Mouse (Mus musculus) forebrain, embryonic 14.5 days (tissue): ENCODE results near the gene Ank2. TPM values are rescaled to one million over a fixed set of nuclear protein-coding genes. Genes with fewer than 3 reads are reported as not detected.
A peak's percentile ranks its signal among the peaks of the same experiment; 100 is the strongest.

Experiments used
- ATAC-seq: fragments of 200-750 bp; cut with Nextera tagmentation; 2 replicates; pipeline ENCODE4 v1.8.0; 2017; ENCODE audit warnings: mild to moderate bottlenecking, moderate library complexity
- DNase-seq: peaks from one replicate; pipeline ENCODE4 v3.0.0-alpha.2; 2015; ENCODE audit warnings: low spot score
- H3K27ac ChIP-seq: fragments of 300-500 bp; sonication (generic); 2 replicates; pipeline ENCODE4 v1.5.1; 2014; ENCODE audit warnings: low read depth, mild to moderate bottlenecking, control low read depth, low read length, moderate library complexity
- H3K27me3 ChIP-seq: fragments of 300-500 bp; sonication (generic); replicated peaks from 2 replicates; pipeline ENCODE4 v1.6.1; 2014; ENCODE audit warnings: low read length, control low read depth, mixed read lengths; ENCODE audit not compliant: control insufficient read depth, insufficient read depth
- H3K36me3 ChIP-seq: fragments of 300-500 bp; sonication (generic); 2 replicates; pipeline ENCODE4 v1.6.1; 2014; ENCODE audit warnings: low read length, control low read depth; ENCODE audit not compliant: control insufficient read depth, insufficient read depth
- H3K4me1 ChIP-seq: fragments of 300-500 bp; sonication (generic); 2 replicates; pipeline ENCODE4 v1.6.1; 2014; ENCODE audit warnings: antibody characterized with exemption, low read length, control low read depth; ENCODE audit not compliant: control insufficient read depth, insufficient read depth
- H3K4me2 ChIP-seq: fragments of 300-500 bp; sonication (generic); 2 replicates; pipeline ENCODE4 v1.6.1; 2014; ENCODE audit warnings: mild to moderate bottlenecking, control low read depth, low read length
- H3K4me3 ChIP-seq: fragments of 300-500 bp; sonication (generic); 2 replicates; pipeline ENCODE4 v1.5.1; 2014; ENCODE audit warnings: low read depth, low read length, control low read depth
- H3K9ac ChIP-seq: fragments of 300-500 bp; sonication (generic); 2 replicates; pipeline ENCODE4 v1.6.1; 2014; ENCODE audit warnings: mild to moderate bottlenecking, low read length, control low read depth, moderate library complexity
- H3K9me3 ChIP-seq: fragments of 300-500 bp; sonication (generic); replicated peaks from 2 replicates; pipeline ENCODE4 v1.6.1; 2016; ENCODE audit warnings: low read length, control low read depth, mixed read lengths; ENCODE audit not compliant: control insufficient read depth
- WGBS: fragments of 180-500 bp; shearing (Covaris S2); extraction: QIAGEN DNeasy Blood & Tissue Kit; methylation state at CpG from one replicate; pipeline ENCODE4 v1.1.7; 2014; 5-methylcytosine and 5-hydroxymethylcytosine counted together
- polyA plus RNA-seq: library from polyadenylated mRNA; unstranded; fragments of >200 nt; fragmentation: Nextera tagmentation; extraction: Ambion mirVana; gene quantifications from 2 replicates; pipeline ENCODE4 v1.2.1, GENCODE M21; 2014

Gene Ank2
- polyA plus RNA-seq, 1 experiment from 2014 or later = 61.8 TPM

- 79% methylated on average over 3 of the region's 3 CpGs for WGBS
- ATAC-seq = no peak
These were observed 389.7 kb downstream of the Ank2 start for GRCm38 (mm10) chr3:127109413-127109812.

DNA sequence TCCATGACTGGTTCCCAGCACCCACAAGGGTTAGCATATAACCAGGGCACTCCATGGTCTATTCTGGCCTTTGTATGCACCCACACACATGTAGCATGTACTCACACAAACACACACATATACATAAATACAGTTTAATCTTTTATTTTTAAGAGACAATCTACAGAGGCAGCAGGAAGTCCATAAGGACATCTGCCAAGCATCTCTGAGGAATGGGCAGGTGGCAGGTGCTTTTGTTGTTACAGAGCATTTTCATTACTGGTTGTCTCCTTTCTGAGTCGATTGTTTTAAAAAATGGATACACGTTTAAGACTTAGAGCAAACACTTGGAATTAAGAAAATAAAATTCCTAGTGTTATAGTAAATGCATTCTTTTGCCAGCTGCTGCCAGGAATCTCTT lies 390.7 kb downstream of the Ank2 start:
- WGBS = 89% methylated on average over 2 of the region's 2 CpGs
- no peaks in the 10 kb centered on the region for H3K27me3 ChIP-seq
- no peaks in the 10 kb centered on the region for H3K9me3 ChIP-seq
- H3K4me2 ChIP-seq = no peak overlapping the region
- H3K4me1 ChIP-seq = no peaks in the 10 kb centered on the region; the same call in 1 of the 2 replicates
- H3K9ac ChIP-seq = no peak overlapping the region
- H3K36me3 ChIP-seq = no peaks in the 10 kb centered on the region
- H3K27ac ChIP-seq = no peak overlapping the region
- H3K4me3 ChIP-seq = no peak overlapping the region
- DNase-seq = no peak
- no peak for ATAC-seq

More at GRCm38 (mm10) chr3:127109413-127109812, 389.7 kb downstream of the Ank2 start:
- H3K4me1 ChIP-seq = no peaks in the 10 kb centered on the region; the same call in 1 of the 2 replicates
- H3K9ac ChIP-seq = no peak overlapping the region
- no peaks in the 10 kb centered on the region for H3K9me3 ChIP-seq
- no peak overlapping the region for H3K4me3 ChIP-seq
- H3K4me2 ChIP-seq = no peak overlapping the region
- no peaks in the 10 kb centered on the region for H3K27me3 ChIP-seq
- DNase-seq = no peak
- no peak overlapping the region for H3K27ac ChIP-seq
- no peaks in the 10 kb centered on the region for H3K36me3 ChIP-seq

DNA sequence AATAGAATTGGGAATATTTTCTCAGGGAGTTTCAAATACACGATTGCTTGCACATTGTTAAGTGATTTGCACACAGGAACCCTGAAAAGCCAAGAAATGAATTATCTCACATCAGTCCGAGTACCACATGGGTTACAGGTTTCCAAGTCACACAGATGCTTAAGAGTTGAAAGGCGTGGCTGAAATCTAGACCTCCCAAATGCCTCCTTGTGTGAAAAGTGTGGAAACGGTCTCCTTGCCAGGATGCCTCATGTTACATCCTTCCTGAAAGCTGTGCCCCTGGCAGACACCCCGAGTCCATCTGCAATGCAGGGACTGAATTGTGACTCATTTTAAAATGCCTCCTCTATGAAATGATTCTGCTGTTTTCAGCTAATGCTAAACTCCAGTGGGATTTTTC lies 391.9 kb downstream of the Ank2 start:
- Histone ChIP-seq H3K9me3 (no peaks in the 10 kb centered on the region), H3K27me3 (no peaks in the 10 kb centered on the region), H3K27ac (no peak overlapping the region), H3K4me1 (no peaks in the 10 kb centered on the region; the same call in 1 of the 2 replicates), H3K9ac (no peak overlapping the region), H3K36me3 (no peaks in the 10 kb centered on the region), H3K4me3 (no peak overlapping the region), H3K4me2 (no peak overlapping the region)
- ATAC-seq (no peak), DNase-seq (peak; percentile 24)
- WGBS = 71% methylated on average over 5 of the region's 5 CpGs

DNA sequence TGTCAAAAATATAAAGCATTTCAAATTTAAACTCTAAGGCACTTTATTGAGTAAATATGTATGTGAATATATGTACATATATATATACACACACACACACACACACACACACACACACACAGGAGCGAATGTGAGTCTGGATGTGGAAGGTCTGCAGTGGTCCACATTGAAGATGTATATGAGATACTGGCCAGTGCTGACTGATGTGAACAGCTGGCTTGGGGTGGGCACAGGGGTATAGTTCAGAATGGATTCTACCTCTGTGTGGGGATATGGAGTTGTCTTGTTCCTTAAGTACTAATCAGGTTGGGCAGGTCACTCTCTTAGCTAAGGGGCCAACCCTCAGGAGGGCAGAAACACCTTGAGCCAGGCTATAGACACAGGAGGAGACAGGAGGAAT lies 397.8 kb downstream of the Ank2 start:
- no peak overlapping the region for H3K9ac ChIP-seq
- no peak overlapping the region for H3K27ac ChIP-seq
- ATAC-seq = 0 out of 2 replicates have a peak, but pooled peaks have one; percentile 37
- no peaks in the 10 kb centered on the region for H3K9me3 ChIP-seq
- no peaks in the 10 kb centered on the region for H3K4me1 ChIP-seq
- H3K4me2 ChIP-seq = no peak overlapping the region
- H3K27me3 ChIP-seq = no peaks in the 10 kb centered on the region
- DNase-seq = no peak
- H3K36me3 ChIP-seq = no peaks in the 10 kb centered on the region
- 100% methylated on average over 1 of the region's 1 CpGs for WGBS
- no peak overlapping the region for H3K4me3 ChIP-seq

GRCm38 (mm10) chr3:127097745-127098144 lies 401.4 kb downstream of the Ank2 start:
- 93% methylated on average over 1 of the region's 1 CpGs for WGBS
- ATAC-seq (no peak), DNase-seq (no peak)
- no peaks in the 10 kb centered on the region for H3K36me3 ChIP-seq
- no peak overlapping the region for H3K9ac ChIP-seq
- no peaks in the 10 kb centered on the region for H3K9me3 ChIP-seq
- H3K4me3 ChIP-seq = no peak overlapping the region
- H3K4me1 ChIP-seq = no peaks in the 10 kb centered on the region
- H3K27me3 ChIP-seq = no peaks in the 10 kb centered on the region
- H3K27ac ChIP-seq = no peak overlapping the region
- H3K4me2 ChIP-seq = no peak overlapping the region

GRCm38 (mm10) chr3:127097106-127097505 lies 402.0 kb downstream of the Ank2 start:
- Histone ChIP-seq H3K9me3 (no peaks in the 10 kb centered on the region), H3K4me1 (no peaks in the 10 kb centered on the region), H3K4me3 (no peak overlapping the region), H3K27ac (no peak overlapping the region), H3K27me3 (no peaks in the 10 kb centered on the region), H3K36me3 (no peaks in the 10 kb centered on the region), H3K9ac (no peak overlapping the region), H3K4me2 (no peak overlapping the region)
- DNase-seq = no peak
- 94% methylated on average over 1 of the region's 1 CpGs for WGBS
- ATAC-seq = no peak

DNA sequence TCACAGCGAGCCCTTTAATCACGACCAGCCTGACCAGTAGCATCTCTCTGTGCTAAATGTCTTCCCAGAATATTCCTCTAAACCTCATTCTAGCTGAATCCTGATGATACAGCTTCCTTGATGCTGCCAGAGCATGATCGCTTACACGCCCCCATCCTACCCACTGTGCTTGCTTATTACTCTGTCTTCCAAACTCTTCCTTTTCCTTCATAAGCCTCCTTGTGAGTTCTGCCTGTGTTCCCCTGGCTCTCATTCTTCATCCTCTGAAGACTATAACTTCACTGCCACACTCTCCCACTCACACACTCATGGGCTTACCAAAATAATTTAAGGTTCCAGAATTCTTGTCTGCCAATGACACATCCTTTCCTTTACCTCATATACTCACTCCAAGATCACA lies 405.5 kb downstream of the Ank2 start:
- Histone ChIP-seq H3K27me3 (no peaks in the 10 kb centered on the region), H3K4me2 (no peak overlapping the region), H3K36me3 (no peaks in the 10 kb centered on the region), H3K9me3 (no peaks in the 10 kb centered on the region), H3K9ac (no peak overlapping the region), H3K27ac (no peak overlapping the region), H3K4me3 (no peak overlapping the region), H3K4me1 (no peaks in the 10 kb centered on the region)
- DNase-seq (no peak), ATAC-seq (no peak)
- 89% methylated on average over 4 of the region's 4 CpGs for WGBS

DNA sequence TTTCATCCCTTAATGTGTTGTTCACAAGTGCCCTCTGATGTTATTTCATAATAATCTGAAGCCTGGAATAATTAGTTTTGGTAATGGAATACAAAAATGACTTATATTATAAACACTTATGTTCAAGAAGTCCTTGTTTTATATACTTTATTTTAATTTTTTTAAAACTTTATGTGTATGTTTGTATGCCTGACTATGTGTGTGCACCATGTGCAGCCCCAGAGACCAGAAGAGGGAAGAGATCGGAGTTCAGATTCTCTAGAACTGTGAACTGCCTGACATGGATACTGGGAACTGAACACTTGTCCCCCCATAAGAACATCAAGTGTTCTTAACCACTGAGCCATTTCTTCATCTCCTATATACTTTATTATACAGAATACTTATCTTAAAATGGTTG lies 411.6 kb downstream of the Ank2 start:
- H3K9me3 ChIP-seq = no peaks in the 10 kb centered on the region
- H3K36me3 ChIP-seq = no peaks in the 10 kb centered on the region
- H3K4me3 ChIP-seq = no peak overlapping the region
- 88% methylated on average over 1 of the region's 1 CpGs for WGBS
- H3K9ac ChIP-seq = no peak overlapping the region
- H3K4me2 ChIP-seq = no peak overlapping the region
- no peaks in the 10 kb centered on the region for H3K27me3 ChIP-seq
- H3K4me1 ChIP-seq = no peaks in the 10 kb centered on the region
- no peak overlapping the region for H3K27ac ChIP-seq
- DNase-seq (no peak), ATAC-seq (no peak)

- Histone ChIP-seq H3K27me3 (no peaks in the 10 kb centered on the region), H3K36me3 (no peaks in the 10 kb centered on the region), H3K9ac (no peak overlapping the region), H3K4me2 (no peak overlapping the region), H3K4me1 (no peaks in the 10 kb centered on the region), H3K27ac (no peak overlapping the region), H3K9me3 (no peaks in the 10 kb centered on the region), H3K4me3 (no peak overlapping the region)
- 36% methylated on average over 3 of the region's 3 CpGs for WGBS
- DNase-seq (no peak), ATAC-seq (peak; percentile 26; the same call in 1 of the 2 replicates)
These were observed 412.2 kb downstream of the Ank2 start for GRCm38 (mm10) chr3:127086834-127087506.
